Mouse (Mus musculus) intestine, embryonic 14.5 days (tissue): Measurements from ENCODE around the gene Nxf2. TPM values are rescaled to one million over a fixed set of nuclear protein-coding genes. Genes with fewer than 3 reads are reported as not detected.

ENCODE experiments used
- polyA plus RNA-seq: library from polyadenylated mRNA; unstranded; fragments of >200 nt; fragmentation: Nextera tagmentation; extraction: Ambion mirVana; gene quantifications from 2 replicates; pipeline ENCODE4 v1.2.1, GENCODE M21; 2014

Gene Nxf2
- polyA plus RNA-seq, 1 experiment from 2014 or later = 0.31 TPM

Other genes with a start within 250 kb of the Nxf2 start
- gene Armcx1, start 246.8 kb downstream of the Nxf2 start, polyA plus RNA-seq = 40.7 and 44.5 TPM in 2 replicates
- gene Armcx6, start 213.3 kb downstream of the Nxf2 start, polyA plus RNA-seq = 21.6 and 22.7 TPM in 2 replicates
- 68.2 and 72.7 TPM in 2 replicates for gene Armcx3, start 208.2 kb downstream of the Nxf2 start, polyA plus RNA-seq
- gene Armcx2, start 155.5 kb downstream of the Nxf2 start, polyA plus RNA-seq = 49.5 and 55.9 TPM in 2 replicates
- 4.2 and 5.5 TPM in 2 replicates for gene Zmat1, start 44.5 kb upstream of the Nxf2 start, polyA plus RNA-seq
- gene Gm15023, start 212.9 kb upstream of the Nxf2 start, polyA plus RNA-seq = not detected in 2 replicates
- 0.36 TPM in 1 of 2 replicates, not detected in the other for gene Tceal6, start 245.9 kb upstream of the Nxf2 start, polyA plus RNA-seq